Mouse (Mus musculus) heart, embryonic 13.5 days (tissue): Measurements from ENCODE around the gene Tsacc. TPM values are rescaled to one million over a fixed set of nuclear protein-coding genes. Genes with fewer than 3 reads are reported as not detected.

ENCODE experiments used
- ATAC-seq: fragments of 200-750 bp; cut with Nextera tagmentation; 2 replicates; pipeline ENCODE4 v1.8.0; 2017; ENCODE audit warnings: moderate TSS enrichment; ENCODE audit not compliant: insufficient number of reproducible peaks, low FRiP score, low TSS enrichment; ENCODE audit errors: extremely low read depth
- H3K27ac ChIP-seq: fragments of 300-500 bp; sonication (generic); replicated peaks from 2 replicates; pipeline ENCODE4 v1.5.1; 2015; ENCODE audit warnings: moderate library complexity, mild to moderate bottlenecking, inconsistent platforms
- H3K27me3 ChIP-seq: fragments of 300-500 bp; sonication (generic); replicated peaks from 2 replicates; pipeline ENCODE4 v1.6.1; 2015; ENCODE audit warnings: mild to moderate bottlenecking, inconsistent platforms
- H3K36me3 ChIP-seq: fragments of 300-500 bp; sonication (generic); 2 replicates; pipeline ENCODE4 v1.6.1; 2015; ENCODE audit warnings: mild to moderate bottlenecking, inconsistent platforms
- H3K4me1 ChIP-seq: fragments of 300-500 bp; sonication (generic); 2 replicates; pipeline ENCODE4 v1.6.1; 2015; ENCODE audit warnings: inconsistent platforms
- H3K4me2 ChIP-seq: fragments of 300-500 bp; sonication (generic); 2 replicates; pipeline ENCODE4 v1.6.1; 2015; ENCODE audit warnings: inconsistent platforms, mild to moderate bottlenecking, moderate library complexity
- H3K4me3 ChIP-seq: fragments of 300-500 bp; sonication (generic); 2 replicates; pipeline ENCODE4 v1.5.1; 2015; ENCODE audit warnings: moderate library complexity, mild to moderate bottlenecking, inconsistent platforms
- H3K9ac ChIP-seq: fragments of 300-500 bp; sonication (generic); 2 replicates; pipeline ENCODE4 v1.6.1; 2015; ENCODE audit warnings: inconsistent platforms, mild to moderate bottlenecking, moderate library complexity
- H3K9me3 ChIP-seq: fragments of 300-500 bp; sonication (generic); 2 replicates; pipeline ENCODE4 v1.6.1; 2016; ENCODE audit warnings: inconsistent platforms
- WGBS: fragments of 180-500 bp; shearing (Covaris S2); methylation state at CpG from one replicate; pipeline ENCODE4 v1.1.7; 2015; ENCODE audit warnings: mixed read lengths; 5-methylcytosine and 5-hydroxymethylcytosine counted together
- polyA plus RNA-seq: library from polyadenylated mRNA; unstranded; fragments of >200 nt; fragmentation: Nextera tagmentation; extraction: Ambion mirVana; gene quantifications from 2 replicates; pipeline ENCODE4 v1.2.1, GENCODE M21; 2015

Gene Tsacc
- polyA plus RNA-seq, 1 experiment from 2014 or later: 13.7 TPM

DNA sequence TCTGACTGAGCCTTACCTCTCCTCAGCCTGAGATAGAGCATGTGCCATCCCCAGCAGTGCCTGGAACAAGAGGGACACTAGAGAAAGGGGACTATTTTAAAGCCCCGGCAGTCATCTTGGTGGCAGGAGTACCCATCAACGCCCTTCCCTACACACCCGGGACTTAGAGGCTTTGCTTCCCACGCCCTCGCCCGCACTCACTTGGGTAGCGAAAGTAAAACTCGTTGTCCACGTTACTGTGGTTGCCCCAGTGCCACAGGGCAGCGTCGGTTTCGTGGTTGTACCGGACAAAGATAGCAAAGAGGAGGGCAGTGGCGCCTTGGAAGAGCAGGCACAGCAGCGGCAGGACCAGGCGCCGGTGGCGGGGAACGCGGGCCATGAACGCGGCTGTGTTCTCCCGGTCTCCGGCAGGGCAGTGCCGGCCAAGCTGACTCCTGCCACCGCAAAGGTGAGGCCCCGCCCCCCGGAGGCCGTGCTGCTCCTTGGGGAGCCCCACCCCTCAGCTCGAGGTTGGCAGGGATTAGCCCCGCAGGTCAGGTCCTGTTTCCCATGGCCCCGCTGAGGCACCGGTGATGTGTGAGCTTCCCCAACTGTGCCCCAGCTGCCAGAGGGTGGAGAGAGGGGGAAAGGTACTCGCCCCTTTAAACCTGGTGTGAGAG lies 42.4 kb downstream of the Tsacc start, which contains the start of gene Rhbg:
Gene Rhbg, minus strand, starts transcription at position 442 of the 659 bp plus-strand sequence.
- peaks cover 9% of the 10 kb centered on the region for H3K4me1 ChIP-seq
- H3K9ac ChIP-seq: peak within 1 kb of the TSS; percentile 75
- no peak for ATAC-seq
- peak within 1 kb of the TSS; percentile 82 for H3K4me2 ChIP-seq
- no peaks in the 10 kb centered on the region for H3K9me3 ChIP-seq
- no peaks in the 10 kb centered on the region for H3K36me3 ChIP-seq
- no peak within 1 kb of the TSS for H3K27ac ChIP-seq
- WGBS: under 1% methylated on average over 34 of the region's 34 CpGs
- H3K4me3 ChIP-seq: peak within 1 kb of the TSS; percentile 57
- H3K27me3 ChIP-seq: peaks cover 81% of the 10 kb centered on the region

DNA sequence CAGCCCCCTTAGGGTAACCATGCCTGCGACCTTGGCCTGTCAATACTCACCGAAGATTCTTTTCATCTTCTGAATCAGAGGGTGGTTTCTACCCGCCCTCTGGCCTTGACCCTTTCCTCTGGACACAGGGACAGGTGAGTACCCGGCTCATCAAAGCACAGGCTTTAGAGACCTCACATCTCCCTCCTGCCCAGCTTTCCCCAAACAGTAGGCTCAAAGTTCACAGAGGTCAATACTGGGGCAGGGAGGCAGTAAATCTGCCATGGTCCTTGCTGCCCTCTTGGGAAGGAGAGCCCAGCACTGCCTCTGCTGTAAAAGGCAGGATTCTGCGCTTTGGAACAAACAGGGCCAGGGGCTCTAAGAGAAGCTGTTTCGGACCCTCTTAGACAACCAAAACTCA lies 44.1 kb downstream of the Tsacc start:
- Histone ChIP-seq H3K27ac (no peak overlapping the region), H3K4me3 (no peak overlapping the region), H3K27me3 (peaks cover 86% of the 10 kb centered on the region), H3K4me1 (peaks cover 9% of the 10 kb centered on the region), H3K9me3 (no peaks in the 10 kb centered on the region), H3K36me3 (no peaks in the 10 kb centered on the region), H3K4me2 (no peak overlapping the region), H3K9ac (no peak overlapping the region)
- ATAC-seq: no peak
- 68% methylated on average over 6 of the region's 6 CpGs for WGBS

DNA sequence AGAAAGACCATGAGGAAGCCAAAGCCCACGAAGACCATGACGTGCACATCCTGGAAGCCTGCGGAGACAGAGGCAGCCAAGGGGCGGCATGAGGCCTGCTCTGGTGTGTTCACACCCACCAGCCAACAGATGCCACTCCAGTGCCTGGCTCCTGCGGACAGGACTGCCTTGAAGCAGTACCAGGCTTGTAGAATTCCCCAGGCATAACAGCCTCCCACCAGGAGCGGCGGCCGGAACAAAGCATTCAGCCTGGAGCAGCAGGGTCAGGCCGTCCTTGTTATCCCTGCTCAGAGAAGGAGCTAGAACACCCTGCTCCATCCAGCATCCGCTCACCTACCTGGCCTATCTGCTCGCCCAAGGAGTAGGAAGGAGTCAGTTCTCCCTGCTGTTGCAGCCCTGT lies 48.4 kb downstream of the Tsacc start:
- no peak for ATAC-seq
- H3K4me1 ChIP-seq: no peaks in the 10 kb centered on the region

DNA sequence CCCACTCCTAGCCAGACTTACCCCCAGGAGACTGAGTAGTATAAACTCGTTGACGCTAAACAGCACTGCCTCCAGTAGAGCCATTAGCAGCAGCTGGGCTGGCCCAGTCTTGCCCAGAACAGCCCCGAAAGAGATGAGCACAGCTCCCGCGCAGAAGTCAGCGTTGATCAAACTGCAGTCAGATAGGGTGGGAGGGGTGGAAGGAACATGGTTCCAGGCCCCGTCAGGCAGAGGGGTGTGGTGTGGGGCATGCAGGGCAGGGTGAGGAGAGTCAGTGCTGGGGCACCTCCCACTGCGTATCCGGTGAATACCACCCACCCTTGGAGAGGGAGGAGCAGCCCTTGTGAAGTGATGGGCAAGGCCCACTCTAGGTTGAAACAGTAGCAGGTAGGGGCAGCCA lies 49.1 kb downstream of the Tsacc start:
- no peak overlapping the region for H3K27ac ChIP-seq
- H3K9ac ChIP-seq: no peak overlapping the region
- H3K4me1 ChIP-seq: no peaks in the 10 kb centered on the region
- no peak overlapping the region for H3K4me2 ChIP-seq
- H3K27me3 ChIP-seq: peaks cover 86% of the 10 kb centered on the region
- no peaks in the 10 kb centered on the region for H3K9me3 ChIP-seq
- 57% methylated on average over 9 of the region's 9 CpGs for WGBS
- no peaks in the 10 kb centered on the region for H3K36me3 ChIP-seq
- peak; percentile 26; the same call in 1 of the 2 replicates for ATAC-seq
- no peak overlapping the region for H3K4me3 ChIP-seq

More for the DNA sequence above, 48.4 kb downstream of the Tsacc start:
- no peak overlapping the region for H3K27ac ChIP-seq
- 83% methylated on average over 11 of the region's 11 CpGs for WGBS
- H3K4me2 ChIP-seq: no peak overlapping the region
- no peaks in the 10 kb centered on the region for H3K36me3 ChIP-seq
- H3K4me3 ChIP-seq: no peak overlapping the region
- no peaks in the 10 kb centered on the region for H3K9me3 ChIP-seq
- H3K9ac ChIP-seq: no peak overlapping the region
- peaks cover 86% of the 10 kb centered on the region for H3K27me3 ChIP-seq

- Histone ChIP-seq H3K9ac (no peak overlapping the region), H3K4me1 (peaks cover 4% of the 10 kb centered on the region; the same call in 1 of the 2 replicates), H3K27me3 (peaks cover 88% of the 10 kb centered on the region), H3K9me3 (no peaks in the 10 kb centered on the region), H3K36me3 (no peaks in the 10 kb centered on the region), H3K4me2 (no peak overlapping the region), H3K4me3 (no peak overlapping the region), H3K27ac (no peak overlapping the region)
- ATAC-seq: no peak
- 19% methylated on average over 13 of the region's 13 CpGs for WGBS
Observed at GRCm38 (mm10) chr3:88245811-88246210, 51.0 kb downstream of the Tsacc start.

DNA sequence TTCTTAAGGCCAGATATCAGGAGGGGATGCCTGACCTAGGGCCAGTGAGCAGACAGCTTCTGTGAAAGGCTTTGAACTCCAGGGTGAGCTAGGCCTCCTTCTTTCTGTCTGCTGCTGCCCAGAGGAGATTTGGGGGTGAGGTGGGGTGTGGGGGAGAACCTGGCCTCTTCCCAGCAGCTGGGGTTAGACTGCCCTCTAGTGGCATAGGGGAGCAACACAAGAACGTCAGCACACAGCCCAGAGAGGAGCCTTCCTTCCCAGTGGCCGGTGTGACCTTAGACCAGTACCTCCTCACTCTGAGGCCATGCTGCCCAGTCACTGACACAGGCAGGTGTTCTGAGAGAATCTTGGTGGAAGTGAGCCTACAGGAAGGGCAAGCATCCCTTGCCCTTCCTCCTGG lies 52.7 kb downstream of the Tsacc start:
- H3K27me3 ChIP-seq: peaks cover 99% of the 10 kb centered on the region
- no peak overlapping the region for H3K9ac ChIP-seq
- H3K4me3 ChIP-seq: no peak overlapping the region
- H3K4me1 ChIP-seq: peaks cover 5% of the 10 kb centered on the region; the same call in 1 of the 2 replicates
- 4% methylated on average over 2 of the region's 2 CpGs for WGBS
- no peak overlapping the region for H3K4me2 ChIP-seq
- H3K9me3 ChIP-seq: no peaks in the 10 kb centered on the region
- ATAC-seq: no peak
- no peaks in the 10 kb centered on the region for H3K36me3 ChIP-seq
- H3K27ac ChIP-seq: no peak overlapping the region

DNA sequence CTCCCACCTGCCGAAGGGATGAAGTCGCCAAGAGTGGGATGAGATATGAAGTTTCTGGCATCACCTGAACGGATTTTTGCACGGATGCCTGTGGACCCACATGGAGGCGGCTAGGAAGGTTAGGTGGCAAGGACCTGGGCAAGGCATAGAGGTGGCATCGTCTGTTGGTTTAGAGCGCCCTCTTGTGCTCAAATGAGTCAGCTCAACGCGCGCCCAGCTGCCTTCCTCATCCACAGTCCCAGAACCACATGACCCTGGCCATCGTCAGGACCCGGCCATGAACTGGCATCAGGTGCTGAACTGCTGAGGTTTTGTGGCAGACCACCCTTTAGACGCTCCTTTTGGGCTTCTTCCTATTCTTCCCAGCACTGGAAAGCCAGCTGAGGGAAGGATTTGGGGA lies 54.3 kb downstream of the Tsacc start:
- Histone ChIP-seq H3K4me1 (peaks cover 5% of the 10 kb centered on the region; the same call in 1 of the 2 replicates), H3K9ac (no peak overlapping the region), H3K27ac (no peak overlapping the region), H3K4me2 (no peak overlapping the region), H3K36me3 (no peaks in the 10 kb centered on the region), H3K9me3 (no peaks in the 10 kb centered on the region), H3K27me3 (peaks cover 100% of the 10 kb centered on the region), H3K4me3 (no peak overlapping the region)
- ATAC-seq: 0 out of 2 replicates have a peak, but pooled peaks have one; percentile 35
- WGBS: 2% methylated on average over 13 of the region's 13 CpGs

DNA sequence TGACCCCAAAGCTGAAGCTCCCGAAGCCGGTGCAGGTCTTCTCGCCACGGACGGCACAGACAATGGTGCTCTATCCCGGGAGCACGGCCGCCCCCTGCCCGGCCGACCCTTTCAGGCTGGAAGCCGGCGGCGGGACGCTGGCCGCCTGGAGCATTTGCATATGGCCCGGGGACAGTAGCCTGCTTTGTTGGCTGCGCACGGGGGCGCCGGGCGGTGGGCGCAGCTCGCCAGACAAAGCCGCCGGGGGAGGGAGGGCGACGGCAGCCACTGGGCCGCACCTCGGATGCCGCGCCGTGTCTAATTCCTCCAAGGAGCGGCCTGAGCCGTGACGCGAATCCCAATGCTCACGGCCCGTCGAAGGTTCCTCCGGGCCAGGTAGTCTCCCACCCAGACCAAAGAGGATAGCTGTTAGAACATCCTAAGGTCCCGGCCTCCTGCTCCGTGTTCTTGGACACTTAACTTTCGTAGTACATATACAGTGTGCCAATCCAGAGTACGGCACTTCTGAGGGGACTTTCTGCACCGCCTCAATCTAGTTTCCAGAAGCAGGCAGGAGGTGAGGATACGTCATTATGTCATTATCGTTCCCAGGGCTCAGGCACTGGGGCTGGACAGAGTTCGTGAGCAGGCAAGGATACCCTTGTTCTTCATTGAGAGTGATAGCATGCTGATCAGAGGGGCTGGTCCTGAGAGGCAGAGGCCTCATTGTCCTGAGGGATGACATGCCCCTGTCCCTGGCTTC lies 55.6 kb downstream of the Tsacc start:
- Histone ChIP-seq H3K4me2 (peak overlapping the region; percentile 48), H3K9ac (peak overlapping the region; percentile 54; the same call in 1 of the 2 replicates), H3K36me3 (no peaks in the 10 kb centered on the region), H3K4me1 (peaks cover 5% of the 10 kb centered on the region; the same call in 1 of the 2 replicates), H3K4me3 (peak overlapping the region; percentile 31), H3K27ac (no peak overlapping the region), H3K27me3 (peaks cover 100% of the 10 kb centered on the region), H3K9me3 (no peaks in the 10 kb centered on the region)
- WGBS: 2% methylated on average over 48 of the region's 48 CpGs
- no peak for ATAC-seq

DNA sequence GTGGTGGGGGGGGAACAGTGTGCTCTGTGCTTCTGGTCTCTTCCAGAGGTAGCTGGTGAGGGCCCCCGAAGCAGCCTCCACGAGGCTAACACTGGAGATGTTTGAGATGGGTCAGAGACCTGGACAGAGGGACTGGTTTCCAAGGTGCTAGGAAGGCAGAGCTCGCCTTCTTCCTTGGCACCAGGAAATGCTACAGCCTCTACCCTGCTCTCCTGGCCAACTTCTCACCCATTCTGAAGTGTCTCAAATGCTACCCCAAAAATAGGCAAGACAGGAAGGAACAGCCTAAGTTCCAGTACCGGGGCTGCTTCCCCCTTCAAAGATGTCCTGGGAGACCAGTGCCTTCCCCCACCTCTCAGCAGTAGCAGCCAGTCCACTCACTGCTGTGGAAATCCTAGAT lies 57.4 kb downstream of the Tsacc start:
- Histone ChIP-seq H3K4me1 (peaks cover 5% of the 10 kb centered on the region; the same call in 1 of the 2 replicates), H3K4me3 (no peak overlapping the region), H3K27me3 (peaks cover 100% of the 10 kb centered on the region), H3K9ac (no peak overlapping the region), H3K36me3 (no peaks in the 10 kb centered on the region), H3K27ac (no peak overlapping the region), H3K9me3 (no peaks in the 10 kb centered on the region), H3K4me2 (no peak overlapping the region)
- 49% methylated on average over 4 of the region's 4 CpGs for WGBS
- ATAC-seq: no peak

DNA sequence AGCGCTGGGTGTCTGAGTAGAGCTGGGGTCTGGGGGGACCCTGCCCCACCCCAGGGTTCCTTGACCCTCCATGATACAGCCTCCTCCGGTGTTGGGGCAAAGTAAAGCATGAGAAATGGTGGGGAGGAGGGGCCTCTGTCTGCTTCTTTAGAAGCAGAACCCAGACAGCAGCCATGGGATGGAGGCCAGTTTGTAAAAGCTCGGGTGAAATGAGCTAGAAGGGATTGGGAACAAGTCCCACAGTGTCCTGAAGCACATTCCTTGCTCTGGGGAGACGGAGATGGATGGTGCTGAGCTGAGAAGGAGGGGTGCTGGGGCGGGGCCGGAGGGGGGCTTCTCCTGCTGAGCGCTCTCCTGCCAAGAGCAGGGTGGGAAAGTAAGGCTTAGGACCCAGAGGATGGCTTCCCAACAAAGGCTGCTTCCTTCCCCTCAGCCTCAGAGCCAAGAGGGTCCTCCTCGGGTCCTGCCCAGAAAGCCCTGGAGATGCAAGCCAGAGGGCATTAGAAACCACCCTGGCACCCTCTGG lies 57.9 kb downstream of the Tsacc start:
- no peak overlapping the region for H3K4me2 ChIP-seq

DNA sequence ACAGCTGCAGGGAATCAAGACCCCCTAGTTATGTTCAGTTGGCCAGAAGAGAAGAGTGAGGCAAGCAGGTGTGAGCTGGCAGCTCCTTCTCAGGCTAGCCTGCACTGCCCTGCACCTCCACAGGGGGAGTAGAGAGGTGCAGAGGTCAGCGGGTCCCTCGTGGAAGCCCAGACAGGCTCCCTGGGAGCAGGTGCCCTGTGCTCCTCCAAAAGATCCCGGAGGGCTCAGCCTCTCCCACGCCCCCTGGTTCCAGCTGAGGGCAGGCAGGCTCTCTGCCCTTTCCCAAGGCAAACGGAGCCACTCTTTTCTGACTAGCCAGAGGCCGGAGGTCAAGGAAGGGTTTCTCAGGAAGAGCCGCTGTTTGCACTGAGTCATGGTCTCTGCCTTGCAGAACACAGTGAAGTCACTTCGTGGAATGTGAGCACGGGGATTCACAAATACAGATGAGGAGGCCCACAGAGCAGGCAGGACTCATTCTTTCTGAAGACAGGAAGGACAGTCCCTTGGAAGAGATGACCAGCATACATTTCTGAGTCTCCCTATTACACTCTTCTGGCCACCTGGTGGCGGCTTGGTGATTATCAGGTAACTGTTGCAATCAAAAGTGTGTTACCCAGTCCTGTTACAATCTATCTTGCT lies 59.1 kb downstream of the Tsacc start:
- no peaks in the 10 kb centered on the region for H3K36me3 ChIP-seq
- H3K9ac ChIP-seq: no peak overlapping the region
- no peak overlapping the region for H3K4me3 ChIP-seq
- no peaks in the 10 kb centered on the region for H3K9me3 ChIP-seq
- no peak overlapping the region for H3K27ac ChIP-seq
- H3K4me1 ChIP-seq: peaks cover 5% of the 10 kb centered on the region; the same call in 1 of the 2 replicates
- no peak overlapping the region for H3K4me2 ChIP-seq
- peaks cover 100% of the 10 kb centered on the region for H3K27me3 ChIP-seq
- no peak for ATAC-seq
- 7% methylated on average over 10 of the region's 10 CpGs for WGBS

More for the DNA sequence above, 57.9 kb downstream of the Tsacc start:
- Histone ChIP-seq H3K9me3 (no peaks in the 10 kb centered on the region), H3K9ac (no peak overlapping the region), H3K4me1 (peaks cover 5% of the 10 kb centered on the region; the same call in 1 of the 2 replicates), H3K36me3 (no peaks in the 10 kb centered on the region), H3K4me3 (no peak overlapping the region), H3K27ac (no peak overlapping the region), H3K27me3 (peaks cover 100% of the 10 kb centered on the region)
- ATAC-seq: no peak
- 39% methylated on average over 8 of the region's 8 CpGs for WGBS
